Mouse (Mus musculus): ENCODE measurements around the gene Gpa33.

- no peak for TF ChIP-seq CTCF (IDR thresholded peaks at IDR 0.05; ENCODE audit: borderline replicate concordance, insufficient read depth, low read depth, low read length)
- no peak for TF ChIP-seq POLR2A (IDR thresholded peaks at IDR 0.05; ENCODE audit: borderline replicate concordance, insufficient read depth, low read length)
These were observed 22.0 kb downstream of the Gpa33 start for GRCm38 (mm10) chr1:166152034-166152433.

Data from cerebellum, adult 2 months (tissue).